Mouse (Mus musculus) small intestine, adult 2 months (tissue): ENCODE measurements around the gene Arhgef19.

ENCODE experiments used
- CTCF ChIP-seq: fragments of 200-500 bp; IDR thresholded peaks from 2 replicates; pipeline ENCODE4 v1.5.1; 2012; ENCODE audit warnings: low read depth, mild to moderate bottlenecking, control low read depth, inconsistent platforms, low read length, moderate library complexity, mixed read lengths; ENCODE audit not compliant: insufficient replicate concordance, insufficient read length; ENCODE audit errors: extremely low read depth
- POLR2A ChIP-seq: fragments of 200-500 bp; IDR thresholded peaks from 2 replicates; pipeline ENCODE4 v1.6.1; 2012; ENCODE audit warnings: low read depth, mild to moderate bottlenecking, control low read depth, inconsistent platforms, low read length, moderate library complexity

GRCm38 (mm10) chr4:141262906-141263637 is 23.8 kb downstream of the Arhgef19 start:
- no peak for TF ChIP-seq POLR2A
- no peak for TF ChIP-seq CTCF
